Mouse (Mus musculus) hindbrain, embryonic 15.5 days (tissue): ENCODE measurements around the gene Ssmem1. TPM values are rescaled to one million over a fixed set of nuclear protein-coding genes. Genes with fewer than 3 reads are reported as not detected.

Source experiments
- ATAC-seq: fragments of 200-750 bp; cut with Nextera tagmentation; 2 replicates; pipeline ENCODE4 v1.8.0; 2017; ENCODE audit warnings: low read depth, moderate number of reproducible peaks, moderate TSS enrichment; ENCODE audit not compliant: low FRiP score
- H3K27ac ChIP-seq: fragments of 300-500 bp; sonication (generic); replicated peaks from 2 replicates; pipeline ENCODE4 v1.5.1; 2015; ENCODE audit warnings: mild to moderate bottlenecking, inconsistent platforms
- H3K27me3 ChIP-seq: fragments of 300-500 bp; sonication (generic); 2 replicates; pipeline ENCODE4 v1.6.1; 2015; ENCODE audit warnings: control low read depth, inconsistent platforms
- H3K36me3 ChIP-seq: fragments of 300-500 bp; sonication (generic); 2 replicates; pipeline ENCODE4 v1.6.1; 2015; ENCODE audit warnings: control low read depth, inconsistent platforms
- H3K4me1 ChIP-seq: fragments of 300-500 bp; sonication (generic); replicated peaks from 2 replicates; pipeline ENCODE4 v1.6.1; 2015; ENCODE audit warnings: control low read depth, inconsistent platforms
- H3K4me2 ChIP-seq: fragments of 300-500 bp; sonication (generic); 2 replicates; pipeline ENCODE4 v1.6.1; 2015; ENCODE audit warnings: moderate library complexity, mild to moderate bottlenecking, inconsistent platforms
- H3K4me3 ChIP-seq: fragments of 300-500 bp; sonication (generic); 2 replicates; pipeline ENCODE4 v1.5.1; 2015; ENCODE audit warnings: mild to moderate bottlenecking, inconsistent platforms
- H3K9ac ChIP-seq: fragments of 300-500 bp; sonication (generic); 2 replicates; pipeline ENCODE4 v1.6.1; 2015; ENCODE audit warnings: inconsistent platforms
- H3K9me3 ChIP-seq: fragments of 300-500 bp; sonication (generic); 2 replicates; pipeline ENCODE4 v1.6.1; 2016; ENCODE audit warnings: control low read depth, inconsistent platforms
- WGBS: fragments of 180-500 bp; shearing (Covaris S2); methylation state at CpG from one replicate; pipeline ENCODE4 v1.1.7; 2015; 5-methylcytosine and 5-hydroxymethylcytosine counted together
- polyA plus RNA-seq: library from polyadenylated mRNA; unstranded; fragments of >200 nt; fragmentation: Nextera tagmentation; extraction: Ambion mirVana; gene quantifications from 2 replicates; pipeline ENCODE4 v1.2.1, GENCODE M21; 2015

Ssmem1 gene
- polyA plus RNA-seq, 1 experiment from 2014 or later = 0.22 TPM

DNA sequence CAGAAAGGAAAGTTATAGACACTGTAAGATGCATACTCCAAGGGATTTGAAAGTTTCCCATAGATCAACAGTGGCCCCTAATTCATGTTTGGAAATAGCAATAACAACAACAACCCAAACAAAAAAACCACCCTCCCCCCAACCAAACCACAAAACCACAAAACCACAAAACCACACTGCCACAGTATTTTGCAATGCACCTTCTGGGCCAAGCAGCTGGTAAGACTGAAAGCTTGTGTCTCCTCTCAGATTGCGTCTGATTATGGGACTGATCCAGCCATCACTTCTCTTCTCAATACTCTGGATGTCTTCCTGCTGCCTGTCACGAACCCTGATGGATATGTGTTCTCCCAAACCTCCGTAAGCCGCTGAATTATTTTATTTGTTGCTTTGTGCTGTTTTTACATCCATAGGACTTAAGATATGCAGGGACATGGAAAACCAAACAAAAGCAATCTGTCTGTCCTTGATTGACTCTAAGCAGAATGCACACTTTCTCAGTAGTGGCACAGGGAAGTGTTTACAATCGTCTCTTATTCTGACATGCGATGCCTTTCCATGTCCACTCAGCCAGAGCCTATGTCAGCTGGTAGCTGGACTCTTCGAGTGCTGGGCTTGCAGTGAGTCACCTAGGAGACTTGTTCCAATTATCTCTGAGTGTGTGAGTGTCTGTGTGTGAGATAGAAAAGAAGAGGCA, 41.0 kb downstream of the Ssmem1 start:
- H3K27ac ChIP-seq = no peak overlapping the region
- H3K9me3 ChIP-seq = no peaks in the 10 kb centered on the region
- H3K36me3 ChIP-seq = no peaks in the 10 kb centered on the region
- no peaks in the 10 kb centered on the region for H3K27me3 ChIP-seq
- 44% methylated on average over 7 of the region's 7 CpGs for WGBS
- ATAC-seq = no peak
- no peak overlapping the region for H3K9ac ChIP-seq
- no peak overlapping the region for H3K4me3 ChIP-seq
- H3K4me1 ChIP-seq = peaks cover 47% of the 10 kb centered on the region
- H3K4me2 ChIP-seq = no peak overlapping the region

GRCm38 (mm10) chr6:30551193-30551515, 41.5 kb downstream of the Ssmem1 start:
- H3K27me3 ChIP-seq = no peaks in the 10 kb centered on the region
- peaks cover 42% of the 10 kb centered on the region for H3K4me1 ChIP-seq
- no peak overlapping the region for H3K4me3 ChIP-seq
- no peaks in the 10 kb centered on the region for H3K36me3 ChIP-seq
- H3K27ac ChIP-seq = 0 out of 2 replicates have a peak overlapping the region, but pooled peaks have one; percentile 79
- no peak overlapping the region for H3K4me2 ChIP-seq
- ATAC-seq = no peak
- H3K9me3 ChIP-seq = no peaks in the 10 kb centered on the region
- no peak overlapping the region for H3K9ac ChIP-seq

DNA sequence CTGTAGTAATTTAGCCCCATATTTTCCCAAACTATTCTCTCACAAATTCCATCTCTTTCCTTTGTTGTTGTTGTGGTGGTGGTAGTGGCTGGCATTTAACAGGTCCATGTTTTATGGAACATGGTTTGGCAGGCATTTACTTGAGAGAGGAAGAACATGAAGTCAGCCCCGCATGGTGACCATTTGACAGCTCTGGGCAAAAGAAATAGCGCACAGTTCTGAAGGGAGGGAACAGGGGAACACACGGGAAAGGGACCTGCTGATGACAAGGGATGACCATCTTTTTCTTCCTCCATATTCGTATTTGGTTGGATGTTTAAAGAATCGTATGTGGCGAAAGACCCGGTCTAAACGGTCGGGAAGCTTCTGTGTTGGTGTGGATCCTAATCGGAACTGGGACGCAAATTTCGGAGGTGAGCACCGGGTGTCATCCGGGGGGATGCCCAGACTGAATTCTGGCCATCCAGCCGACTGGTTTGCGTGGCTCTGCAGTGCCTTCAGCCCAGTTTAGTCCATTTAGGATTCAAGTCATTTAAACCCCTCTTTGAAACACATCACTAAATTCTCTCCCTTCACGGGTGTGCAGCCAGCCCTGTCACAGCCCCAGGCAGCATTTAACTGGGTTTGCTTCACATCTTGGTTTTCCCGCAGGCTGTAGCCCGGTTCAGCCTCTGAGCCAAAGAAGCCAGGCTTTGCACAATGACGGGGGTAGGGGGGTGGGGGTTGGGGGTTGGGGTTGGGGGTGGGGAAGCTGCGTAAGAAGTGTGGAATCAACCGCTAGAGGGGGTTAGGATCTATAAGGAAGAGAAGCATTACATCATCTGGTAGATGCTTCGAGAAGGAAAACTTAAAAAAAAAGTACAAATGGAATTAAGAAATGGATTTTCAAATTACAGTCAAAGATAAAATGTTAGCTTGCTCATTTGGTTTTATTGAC, 42.3 kb downstream of the Ssmem1 start:
- H3K9ac ChIP-seq = peak overlapping the region; percentile 42
- 12% methylated on average over 23 of the region's 23 CpGs for WGBS

GRCm38 (mm10) chr6:30552628-30553027, 43.0 kb downstream of the Ssmem1 start:
- WGBS = 40% methylated on average over 6 of the region's 6 CpGs
- no peak overlapping the region; the same call in 1 of the 2 replicates for H3K4me2 ChIP-seq

More for the DNA sequence above, 42.3 kb downstream of the Ssmem1 start:
- Histone ChIP-seq H3K4me1 (peaks cover 35% of the 10 kb centered on the region), H3K4me2 (peak overlapping the region; percentile 55), H3K27ac (peak overlapping the region; percentile 79), H3K27me3 (no peaks in the 10 kb centered on the region), H3K9me3 (no peaks in the 10 kb centered on the region), H3K36me3 (no peaks in the 10 kb centered on the region), H3K4me3 (peak overlapping the region; percentile 23)
- ATAC-seq = peak; percentile 76; the same call in 1 of the 2 replicates

DNA sequence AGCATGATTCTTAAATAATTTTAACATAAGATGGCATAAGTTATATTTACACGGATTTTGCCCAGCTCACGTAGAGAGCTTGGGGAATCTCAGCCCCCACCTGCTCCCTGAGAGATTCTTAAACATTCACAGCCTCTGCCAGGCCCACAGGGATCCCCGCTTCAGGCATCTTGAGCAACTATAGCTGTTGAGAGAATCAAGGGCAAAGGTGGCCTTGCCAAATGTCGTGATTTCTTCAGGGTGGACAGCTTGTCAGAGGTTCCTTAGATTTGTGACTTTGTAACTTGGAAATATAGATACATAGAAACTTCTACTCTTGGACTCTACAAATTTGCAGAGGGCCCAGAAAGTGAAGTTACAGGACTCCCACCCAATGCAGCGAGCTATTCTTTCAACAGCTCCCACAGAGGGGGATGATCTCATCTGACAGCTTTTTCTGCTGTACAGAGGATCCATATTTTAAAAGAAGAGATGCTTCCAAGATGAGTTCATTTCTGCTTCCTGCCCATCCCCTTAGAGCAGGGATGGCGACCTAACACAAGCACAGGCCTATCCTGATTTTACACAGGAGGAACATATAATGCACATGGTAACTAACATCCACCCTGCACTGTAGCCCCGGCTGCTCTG, 43.8 kb downstream of the Ssmem1 start:
- no peaks in the 10 kb centered on the region for H3K36me3 ChIP-seq
- no peak overlapping the region for H3K9ac ChIP-seq
- 67% methylated on average over 7 of the region's 7 CpGs for WGBS
- ATAC-seq = no peak
- H3K4me1 ChIP-seq = peaks cover 21% of the 10 kb centered on the region
- no peaks in the 10 kb centered on the region for H3K9me3 ChIP-seq
- no peak overlapping the region for H3K4me3 ChIP-seq
- no peak overlapping the region for H3K27ac ChIP-seq
- no peaks in the 10 kb centered on the region for H3K27me3 ChIP-seq
- no peak overlapping the region for H3K4me2 ChIP-seq

More at GRCm38 (mm10) chr6:30552628-30553027, 43.0 kb downstream of the Ssmem1 start:
- no peak for ATAC-seq
- Histone ChIP-seq H3K36me3 (no peaks in the 10 kb centered on the region), H3K27me3 (no peaks in the 10 kb centered on the region), H3K4me3 (no peak overlapping the region), H3K4me1 (peaks cover 30% of the 10 kb centered on the region), H3K9ac (no peak overlapping the region), H3K27ac (peak overlapping the region; percentile 6; the same call in 1 of the 2 replicates), H3K9me3 (no peaks in the 10 kb centered on the region)

DNA sequence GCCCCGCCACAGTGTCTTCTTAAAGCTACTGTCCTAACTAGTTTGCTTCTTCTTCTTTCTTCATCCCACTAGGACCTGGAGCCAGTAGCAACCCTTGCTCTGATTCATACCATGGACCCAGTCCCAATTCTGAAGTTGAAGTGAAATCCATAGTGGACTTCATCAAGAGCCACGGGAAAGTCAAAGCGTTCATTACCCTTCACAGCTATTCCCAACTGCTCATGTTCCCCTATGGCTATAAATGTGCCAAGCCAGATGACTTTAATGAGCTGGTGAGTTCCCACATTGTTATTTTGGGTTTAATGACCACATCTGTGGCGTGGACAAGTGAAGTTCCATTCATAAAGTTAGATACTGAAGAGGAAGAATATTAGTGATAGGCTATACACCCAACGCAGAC, 44.4 kb downstream of the Ssmem1 start:
- no peaks in the 10 kb centered on the region for H3K27me3 ChIP-seq
- no peaks in the 10 kb centered on the region for H3K9me3 ChIP-seq
- peaks cover 17% of the 10 kb centered on the region for H3K4me1 ChIP-seq
- H3K9ac ChIP-seq = no peak overlapping the region
- no peak overlapping the region for H3K4me3 ChIP-seq
- 83% methylated on average over 5 of the region's 5 CpGs for WGBS
- no peak for ATAC-seq
- no peak overlapping the region for H3K27ac ChIP-seq
- no peak overlapping the region for H3K4me2 ChIP-seq
- H3K36me3 ChIP-seq = no peaks in the 10 kb centered on the region

GRCm38 (mm10) chr6:30554621-30555170, 45.0 kb downstream of the Ssmem1 start:
- Histone ChIP-seq H3K4me3 (no peak overlapping the region), H3K9me3 (no peaks in the 10 kb centered on the region), H3K9ac (no peak overlapping the region), H3K27ac (no peak overlapping the region), H3K4me1 (peaks cover 14% of the 10 kb centered on the region), H3K4me2 (no peak overlapping the region), H3K36me3 (no peaks in the 10 kb centered on the region), H3K27me3 (no peaks in the 10 kb centered on the region)
- ATAC-seq = no peak
- 89% methylated on average over 5 of the region's 5 CpGs for WGBS

GRCm38 (mm10) chr6:30556080-30556479, 46.4 kb downstream of the Ssmem1 start:
- H3K27me3 ChIP-seq = no peaks in the 10 kb centered on the region
- no peak overlapping the region for H3K27ac ChIP-seq
- ATAC-seq = no peak
- no peak overlapping the region for H3K4me3 ChIP-seq
- no peak overlapping the region for H3K4me2 ChIP-seq
- H3K9me3 ChIP-seq = no peaks in the 10 kb centered on the region
- no peaks in the 10 kb centered on the region for H3K36me3 ChIP-seq
- 16% methylated on average over 5 of the region's 9 CpGs for WGBS
- peaks cover 14% of the 10 kb centered on the region for H3K4me1 ChIP-seq
- no peak overlapping the region for H3K9ac ChIP-seq

- ATAC-seq = no peak
- 46% methylated on average over 1 of the region's 1 CpGs for WGBS
Observed at GRCm38 (mm10) chr6:30559726-30560125, 50.1 kb downstream of the Ssmem1 start.

GRCm38 (mm10) chr6:30562132-30562531, 52.5 kb downstream of the Ssmem1 start:
- Histone ChIP-seq H3K9ac (no peak overlapping the region), H3K27ac (no peak overlapping the region), H3K27me3 (no peaks in the 10 kb centered on the region), H3K4me1 (no peaks in the 10 kb centered on the region), H3K4me2 (no peak overlapping the region), H3K9me3 (no peaks in the 10 kb centered on the region), H3K36me3 (no peaks in the 10 kb centered on the region), H3K4me3 (no peak overlapping the region)
- 75% methylated on average over 4 of the region's 4 CpGs for WGBS
- no peak for ATAC-seq

More at GRCm38 (mm10) chr6:30559726-30560125, 50.1 kb downstream of the Ssmem1 start:
- Histone ChIP-seq H3K4me2 (no peak overlapping the region), H3K9me3 (no peaks in the 10 kb centered on the region), H3K27me3 (no peaks in the 10 kb centered on the region), H3K36me3 (no peaks in the 10 kb centered on the region), H3K4me1 (no peaks in the 10 kb centered on the region), H3K9ac (no peak overlapping the region), H3K4me3 (no peak overlapping the region), H3K27ac (no peak overlapping the region)

DNA sequence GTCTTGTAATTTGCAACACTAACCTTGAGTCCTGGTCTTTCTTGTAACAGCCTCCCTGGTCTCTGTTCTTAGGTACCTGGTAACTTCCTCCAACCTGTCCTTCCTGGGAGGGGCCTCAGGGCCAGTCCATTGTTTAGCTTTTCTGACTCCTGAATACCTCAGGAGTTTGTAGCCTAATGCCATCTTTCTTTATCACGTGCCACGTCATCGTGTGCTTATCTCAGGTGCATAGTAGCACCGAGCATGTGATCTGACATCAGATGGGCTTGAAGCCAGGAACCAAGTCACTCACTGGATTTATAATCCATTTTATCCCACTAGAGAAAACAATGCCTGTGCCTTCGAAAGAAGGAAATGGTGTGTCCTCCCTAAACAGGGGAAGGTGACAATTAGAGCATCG, 53.9 kb downstream of the Ssmem1 start:
- WGBS = 90% methylated on average over 6 of the region's 6 CpGs
- no peak overlapping the region for H3K27ac ChIP-seq
- no peak for ATAC-seq

More for the DNA sequence above, 53.9 kb downstream of the Ssmem1 start:
- no peak overlapping the region for H3K4me2 ChIP-seq
- H3K27me3 ChIP-seq = no peaks in the 10 kb centered on the region
- H3K4me3 ChIP-seq = no peak overlapping the region
- no peaks in the 10 kb centered on the region for H3K9me3 ChIP-seq
- H3K4me1 ChIP-seq = no peaks in the 10 kb centered on the region
- no peak overlapping the region for H3K9ac ChIP-seq
- no peaks in the 10 kb centered on the region for H3K36me3 ChIP-seq
